In genomic region chr6:135148506-135148905, GRCm38 (mm10) we compare ENCODE assay signal across 9 mouse cellular contexts. TPM values are rescaled to one million over a fixed set of nuclear protein-coding genes. Genes with fewer than 3 reads are reported as not detected.
A peak's percentile ranks its signal among the peaks of the same experiment; 100 is the strongest.
DNase-seq lines count a peak whose midpoint lies in the region; ATAC-seq and TF ChIP-seq lines count a peak whose summit lies in the region.
"Had no signal": no experiment of that assay in that cellular context is flagged by ENCODE, and none has a peak within 500 bp of the region (broad histone marks: within the 10 kb centered on the region; RNA-seq: fewer than 3 reads in every experiment).

No protein-coding gene starts in this region.

- H3K4me2 ChIP-seq in lung, postnatal 0 days (replicated peaks; ENCODE audit: low read depth, low read length), result no peak overlapping the region

- H3K4me3 ChIP-seq in lung, postnatal 0 days (ENCODE audit: low read depth, low read length), result no peak overlapping the region

- DNase-seq in kidney, adult 9 months, result peak; percentile 43
- DNase-seq in kidney, adult 11 months, result no peak
- peak; percentile 58 for DNase-seq in R1 (ENCODE audit: low read depth, low spot score)
- DNase-seq in embryo, embryonic 11 days, result peak; percentile 53
- DNase-seq in lung, postnatal 0 days (ENCODE audit: low spot score), result peak; percentile 58
- no peak for DNase-seq in ovary, postnatal 36 days (ENCODE audit: low spot score)
- DNase-seq in left cerebral cortex, adult 11 months (ENCODE audit: low spot score), result no peak
- DNase-seq in testis, postnatal 10 days (ENCODE audit: low spot score), result no peak

- 27% methylated on average over 1 of the region's 1 CpGs for WGBS in lung, postnatal 0 days

- no peak overlapping the region for H3K27ac ChIP-seq in lung, postnatal 0 days (ENCODE audit: low read length)
- H3K27ac ChIP-seq: macrophage had no signal

- H3K9ac ChIP-seq in lung, postnatal 0 days (replicated peaks; ENCODE audit: low read depth), result no peak overlapping the region

- no peaks in the 10 kb centered on the region for H3K4me1 ChIP-seq in lung, postnatal 0 days (ENCODE audit: insufficient read depth, low read depth, low read length)

- ATAC-seq in lung, postnatal 0 days, result no peak

- peak; percentile 85 for TF ChIP-seq CTCF in lung, postnatal 0 days (IDR thresholded peaks at IDR 0.05)

- TF ChIP-seq EP300 in lung, postnatal 0 days (IDR thresholded peaks at IDR 0.05), result no peak

- no peaks in the 10 kb centered on the region for H3K36me3 ChIP-seq in lung, postnatal 0 days (ENCODE audit: insufficient read depth, low read length)

- H3K27me3 ChIP-seq in lung, postnatal 0 days (replicated peaks; ENCODE audit: insufficient read depth, low read length), result no peaks in the 10 kb centered on the region

- no peaks in the 10 kb centered on the region for H3K9me3 ChIP-seq in lung, postnatal 0 days (ENCODE audit: low read length)

RNA-seq across cellular contexts. Expression of gene Gprc5d, which starts 30.4 kb away (rescaled TPM):
- not detected in 2 replicates for polyA plus RNA-seq in lung, postnatal 0 days (2015; fragmentation: Nextera tagmentation; extraction: Ambion mirVana)
- polyA plus RNA-seq: macrophage had no signal

RNA-seq across cellular contexts. Expression of gene Fam234b, which starts 49.3 kb away (rescaled TPM):
- polyA plus RNA-seq in lung, postnatal 0 days (2015; fragmentation: Nextera tagmentation; extraction: Ambion mirVana), result 5.7 and 6.1 TPM in 2 replicates

RNA-seq across cellular contexts. Expression of gene Hebp1, which starts 49.3 kb away (rescaled TPM):
- polyA plus RNA-seq in lung, postnatal 0 days (2015; fragmentation: Nextera tagmentation; extraction: Ambion mirVana), result 16.3 and 16.5 TPM in 2 replicates

Comparison
In these comparisons a context has a peak if more than half of its experiments do, and no peak if none do; other contexts are left out.
1. DNase-seq: peak in kidney, adult 9 months (single experiment), R1 (single experiment), embryo, embryonic 11 days (single experiment) and lung, postnatal 0 days (single experiment); none in kidney, adult 11 months (single experiment), ovary, postnatal 36 days (single experiment), left cerebral cortex, adult 11 months (single experiment) and testis, postnatal 10 days (single experiment).